Mouse (Mus musculus): Measurements from ENCODE around the gene Slc34a3. TPM values are rescaled to one million over a fixed set of nuclear protein-coding genes. Genes with fewer than 3 reads are reported as not detected.

The Slc34a3 gene
- total and polyA plus RNA-seq, 3 experiments, result not detected

DNA sequence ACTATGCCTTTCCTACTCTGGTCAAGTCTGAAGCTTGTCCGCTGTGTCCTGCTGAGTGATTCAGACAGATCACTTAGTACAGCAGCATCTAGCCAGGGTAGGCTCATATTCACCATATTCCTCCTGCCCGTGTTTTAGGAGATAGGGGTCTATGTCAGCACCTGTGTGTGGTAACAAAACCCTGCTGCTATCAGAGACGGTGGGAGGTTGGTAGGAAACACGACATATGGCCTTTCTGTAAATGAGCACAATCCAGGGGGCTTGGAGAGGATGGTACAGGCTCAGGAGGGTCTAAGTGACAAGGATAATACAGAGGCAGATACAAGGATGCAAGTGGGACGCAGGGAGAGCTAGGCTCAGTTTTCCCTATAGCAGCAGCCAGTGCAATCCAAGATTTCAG is 4.6 kb downstream of the Slc34a3 start:
- dilution Hi-C loops (cut with MboI; ENCODE audit: extremely low pct_ligation_motif_present, extremely low pct_unique_long_range_greater_than_20kb, low sequenced_read_pairs), result no loop called here
- peaks cover 4 to 27% of the 10 kb centered on the region in 2 experiments; a peak in 3 of 4 replicates for H3K4me1 ChIP-seq (ENCODE audit: control insufficient read depth in 1 of 2, insufficient read depth in 2 of 2)

DNA sequence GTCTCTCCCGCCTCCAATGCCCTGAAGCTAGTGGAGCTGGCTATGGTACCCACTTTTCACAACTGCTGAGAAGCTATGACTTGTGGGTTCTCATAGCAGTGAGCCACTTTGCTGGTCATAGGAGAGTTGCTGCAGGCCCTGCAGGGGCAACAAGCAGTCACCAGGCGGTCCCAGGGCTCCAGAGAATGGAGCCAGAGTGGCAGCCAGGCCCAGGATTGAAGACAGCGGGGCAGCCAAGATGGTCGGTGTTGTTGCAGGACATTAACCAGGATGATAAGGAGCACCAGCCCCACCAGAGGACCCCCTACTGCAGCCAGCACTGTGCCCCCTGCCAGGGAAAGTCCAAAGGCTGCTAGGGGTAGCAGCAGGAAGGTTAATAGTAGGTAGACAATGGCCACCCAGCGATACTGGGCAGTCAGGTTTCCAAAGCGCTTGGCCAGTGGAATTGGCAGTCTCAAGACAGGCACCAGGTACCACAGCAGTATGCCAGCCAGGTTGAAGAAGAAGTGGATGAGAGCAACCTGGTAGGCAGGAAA is 5.1 kb downstream of the Slc34a3 start:
- Histone ChIP-seq H3K36me3 (replicated peaks in 1 of 2; ENCODE audit: control insufficient read depth in 1 of 2, insufficient read depth in 1 of 2, low read length in 1 of 2) (no peaks in the 10 kb centered on the region), H3K4me2 (ENCODE audit: insufficient read depth, low read depth, poor library complexity, severe bottlenecking) (peak overlapping the region; percentile 17), H3K4me3 (replicated peaks in 1 of 3; ENCODE audit: low read depth in 2 of 3, low read length in 2 of 3, poor library complexity in 1 of 3) (no peak overlapping the region), H3K79me2 (replicated peaks; ENCODE audit: control insufficient read depth, extremely low read depth, insufficient read depth, poor library complexity, severe bottlenecking) (no peaks in the 10 kb centered on the region; the same call in 1 of the 2 replicates), H3K27me3 (replicated peaks) (peaks cover 50% of the 10 kb centered on the region), H3K27ac (ENCODE audit: insufficient read depth, low read depth) (no peak overlapping the region), H3K9me3 (replicated peaks; ENCODE audit: low read length) (no peaks in the 10 kb centered on the region), H3K4me1 (ENCODE audit: control insufficient read depth in 1 of 2, insufficient read depth in 2 of 2) (peaks cover 4 to 27% of the 10 kb centered on the region in 2 experiments; a peak in 3 of 4 replicates), H3K9ac (ENCODE audit: insufficient read depth, low read depth) (no peak overlapping the region)
- no peak for TF ChIP-seq JUND (conservative IDR thresholded peaks at IDR 0.05; ENCODE audit: low read depth, low read length)
- no peak for TF ChIP-seq RAD21 (IDR thresholded peaks at IDR 0.05; ENCODE audit: low read depth, low read length)
- no peak for TF ChIP-seq CHD1 (IDR thresholded peaks at IDR 0.05; ENCODE audit: low read depth, low read length)
- in situ Hi-C loops (cut with MboI; ENCODE audit: low pct_ligation_motif_present, low pct_unique_long_range_greater_than_20kb, low sequenced_read_pairs) (no loop called here), dilution Hi-C loops (cut with MboI; ENCODE audit: extremely low pct_ligation_motif_present, extremely low pct_unique_long_range_greater_than_20kb, low sequenced_read_pairs) (no loop called here)
- DNase-seq (ENCODE audit: extremely low read depth), result no peak

More for the DNA sequence above, 4.6 kb downstream of the Slc34a3 start:
- Histone ChIP-seq H3K9me3 (replicated peaks; ENCODE audit: low read length) (no peaks in the 10 kb centered on the region), H3K4me2 (ENCODE audit: insufficient read depth, low read depth, poor library complexity, severe bottlenecking) (no peak overlapping the region), H3K9ac (ENCODE audit: insufficient read depth, low read depth) (no peak overlapping the region), H3K36me3 (replicated peaks in 1 of 2; ENCODE audit: control insufficient read depth in 1 of 2, insufficient read depth in 1 of 2, low read length in 1 of 2) (no peaks in the 10 kb centered on the region), H3K27me3 (replicated peaks) (peaks cover 55% of the 10 kb centered on the region), H3K79me2 (replicated peaks; ENCODE audit: control insufficient read depth, extremely low read depth, insufficient read depth, poor library complexity, severe bottlenecking) (no peaks in the 10 kb centered on the region), H3K27ac (ENCODE audit: insufficient read depth, low read depth) (no peak overlapping the region), H3K4me3 (replicated peaks in 1 of 3; ENCODE audit: low read depth in 2 of 3, low read length in 2 of 3, poor library complexity in 1 of 3) (no peak overlapping the region)
- TF ChIP-seq CHD1 (IDR thresholded peaks at IDR 0.05; ENCODE audit: low read depth, low read length), result no peak
- TF ChIP-seq CTCF (conservative IDR thresholded peaks at IDR 0.05 in 1 of 2, IDR thresholded peaks at IDR 0.05 in 1 of 2; ENCODE audit: low read depth in 2 of 2, low read length in 2 of 2), result no peak
- no peak for TF ChIP-seq ZMIZ1 (IDR thresholded peaks at IDR 0.05; ENCODE audit: low read depth, low read length)
- no peak for TF ChIP-seq MEF2A (IDR thresholded peaks at IDR 0.05; ENCODE audit: borderline replicate concordance, low read depth, low read length)
- TF ChIP-seq IRF4 (IDR thresholded peaks at IDR 0.05; ENCODE audit: low read depth, low read length), result no peak
- no peak for TF ChIP-seq ZNF384 (IDR thresholded peaks at IDR 0.05; ENCODE audit: low read depth, low read length)
- no peak for TF ChIP-seq POLR2AphosphoS2 (IDR thresholded peaks at IDR 0.05; ENCODE audit: low read depth, low read length)
- no peak for TF ChIP-seq POLR2A (IDR thresholded peaks at IDR 0.05; ENCODE audit: low read depth, low read length)
- no peak for TF ChIP-seq ETS1 (conservative IDR thresholded peaks at IDR 0.05; ENCODE audit: low read depth, low read length)
- TF ChIP-seq MAFK (IDR thresholded peaks at IDR 0.05; ENCODE audit: insufficient replicate concordance, low read length), result no peak
- TF ChIP-seq E2F4 (IDR thresholded peaks at IDR 0.05; ENCODE audit: insufficient replicate concordance, low read depth, low read length), result no peak
- TF ChIP-seq SIN3A (IDR thresholded peaks at IDR 0.05; ENCODE audit: low read length), result no peak
- no peak for TF ChIP-seq UBTF (IDR thresholded peaks at IDR 0.05; ENCODE audit: low read depth, low read length)
- TF ChIP-seq MAX (IDR thresholded peaks at IDR 0.05; ENCODE audit: low read length), result no peak
- no peak for TF ChIP-seq MXI1 (IDR thresholded peaks at IDR 0.05; ENCODE audit: low read depth, low read length)
- in situ Hi-C loops (cut with MboI; ENCODE audit: low pct_ligation_motif_present, low pct_unique_long_range_greater_than_20kb, low sequenced_read_pairs), result no loop called here
- DNase-seq (ENCODE audit: extremely low read depth), result no peak

All from CH12.LX (cell line).